Mouse (Mus musculus): ENCODE data around the gene Lman2l. TPM values are rescaled to one million over a fixed set of nuclear protein-coding genes. Genes with fewer than 3 reads are reported as not detected.

Gene Lman2l
- polyA plus RNA-seq, 1 experiment from 2014 or later = 32.6 TPM

DNA sequence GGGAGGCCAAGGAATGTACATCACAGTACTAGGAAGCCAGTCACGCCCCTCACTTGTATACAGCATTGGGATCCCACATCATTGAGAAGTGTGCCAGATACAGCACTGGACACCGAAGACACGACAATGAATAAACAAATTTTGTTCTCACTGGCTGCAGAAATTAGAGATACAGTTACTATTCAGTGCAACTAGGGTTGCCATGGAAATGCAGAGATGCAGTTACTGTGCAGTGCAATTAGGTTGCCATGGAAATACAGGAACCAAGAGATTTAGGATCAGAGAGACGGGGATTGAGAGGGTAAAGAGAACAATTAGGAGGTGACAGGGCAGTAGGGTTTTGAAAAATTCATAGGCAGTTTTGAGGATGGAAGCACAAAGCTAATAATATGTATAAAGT is 43.6 kb downstream of the Lman2l start:
- Histone ChIP-seq H3K4me2 (ENCODE audit: low read length) (no peak overlapping the region), H3K27me3 (replicated peaks; ENCODE audit: control insufficient read depth, insufficient read depth, low read length) (no peaks in the 10 kb centered on the region)
- DNase-seq (ENCODE audit: low spot score) = peak; percentile 88

DNA sequence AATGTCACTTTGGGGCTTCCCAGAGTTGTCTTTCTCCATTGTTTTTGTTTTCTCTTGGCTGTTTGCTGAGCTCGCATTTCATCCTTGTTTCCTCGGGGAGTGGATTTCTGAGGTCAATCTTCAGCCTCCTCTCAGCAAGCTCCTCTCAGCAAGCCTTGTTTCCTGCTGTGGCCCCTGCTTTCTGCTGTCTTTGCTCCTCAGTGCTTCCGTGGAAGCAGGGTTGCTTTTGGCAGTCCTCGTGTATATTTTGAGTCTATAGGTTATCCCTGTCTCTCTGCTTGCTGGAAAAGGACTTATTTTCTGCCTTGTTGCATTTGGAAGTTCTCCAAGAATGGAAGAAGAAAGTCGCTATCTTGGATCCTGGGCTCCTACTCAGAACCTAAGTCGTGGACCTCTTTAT is 48.0 kb downstream of the Lman2l start:
- Histone ChIP-seq H3K9ac (ENCODE audit: low read length) (no peak overlapping the region), H3K4me1 (ENCODE audit: control insufficient read depth, insufficient read depth, low read length) (peaks cover 13% of the 10 kb centered on the region), H3K4me2 (ENCODE audit: low read length) (no peak overlapping the region), H3K9me3 (replicated peaks; ENCODE audit: control insufficient read depth, low read length) (no peaks in the 10 kb centered on the region), H3K4me3 (ENCODE audit: low read depth, low read length) (no peak overlapping the region), H3K36me3 (ENCODE audit: control insufficient read depth, insufficient read depth, low read length) (no peaks in the 10 kb centered on the region), H3K27me3 (replicated peaks; ENCODE audit: control insufficient read depth, insufficient read depth, low read length) (no peaks in the 10 kb centered on the region), H3K27ac (ENCODE audit: low read depth, low read length) (no peak overlapping the region)
- no peak for ATAC-seq
- 30% methylated on average over 6 of the region's 6 CpGs for WGBS
- no peak for DNase-seq (ENCODE audit: low spot score)

More for the DNA sequence above, 43.6 kb downstream of the Lman2l start:
- H3K9me3 ChIP-seq (replicated peaks; ENCODE audit: control insufficient read depth, low read length) = no peaks in the 10 kb centered on the region
- H3K27ac ChIP-seq (ENCODE audit: low read depth, low read length) = peak overlapping the region; percentile 66; the same call in 1 of the 2 replicates
- no peak overlapping the region for H3K4me3 ChIP-seq (ENCODE audit: low read depth, low read length)
- H3K36me3 ChIP-seq (ENCODE audit: control insufficient read depth, insufficient read depth, low read length) = no peaks in the 10 kb centered on the region
- WGBS = 20% methylated on average over 4 of the region's 4 CpGs
- no peak overlapping the region for H3K9ac ChIP-seq (ENCODE audit: low read length)
- peak; percentile 86 for ATAC-seq
- peaks cover 17% of the 10 kb centered on the region for H3K4me1 ChIP-seq (ENCODE audit: control insufficient read depth, insufficient read depth, low read length)

GRCm38 (mm10) chr1:36379582-36379981 is 65.5 kb downstream of the Lman2l start:
- Histone ChIP-seq H3K9ac (ENCODE audit: low read length) (no peak overlapping the region), H3K27ac (ENCODE audit: low read depth, low read length) (no peak overlapping the region), H3K36me3 (ENCODE audit: control insufficient read depth, insufficient read depth, low read length) (no peaks in the 10 kb centered on the region), H3K4me2 (ENCODE audit: low read length) (no peak overlapping the region), H3K9me3 (replicated peaks; ENCODE audit: control insufficient read depth, low read length) (no peaks in the 10 kb centered on the region), H3K4me3 (ENCODE audit: low read depth, low read length) (no peak overlapping the region), H3K4me1 (ENCODE audit: control insufficient read depth, insufficient read depth, low read length) (no peaks in the 10 kb centered on the region), H3K27me3 (replicated peaks; ENCODE audit: control insufficient read depth, insufficient read depth, low read length) (no peaks in the 10 kb centered on the region)
- 69% methylated on average over 4 of the region's 4 CpGs for WGBS
- no peak for ATAC-seq
- DNase-seq (ENCODE audit: low spot score) = no peak

DNA sequence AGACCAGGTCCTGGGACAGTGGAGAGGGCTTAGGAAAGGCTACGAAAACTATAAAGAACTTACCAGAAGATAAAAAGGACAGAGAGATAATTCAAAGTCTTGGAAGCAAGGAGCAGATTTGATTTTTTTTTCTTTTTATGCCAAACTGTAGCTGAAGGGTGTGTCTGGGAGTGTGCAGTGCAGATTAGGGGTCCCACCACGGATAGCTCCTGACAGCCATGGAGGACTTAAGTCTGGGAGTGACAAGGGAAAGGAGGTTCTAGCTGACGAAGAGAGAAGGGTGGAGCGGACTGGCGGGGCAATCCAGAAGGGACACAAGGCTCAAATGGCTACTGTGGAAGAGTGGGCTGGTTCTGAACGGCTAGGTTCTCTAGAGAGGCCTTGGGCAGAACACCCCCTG is 66.2 kb downstream of the Lman2l start:
- H3K4me2 ChIP-seq (ENCODE audit: low read length) = no peak overlapping the region
- no peaks in the 10 kb centered on the region for H3K36me3 ChIP-seq (ENCODE audit: control insufficient read depth, insufficient read depth, low read length)
- no peak overlapping the region for H3K4me3 ChIP-seq (ENCODE audit: low read depth, low read length)
- no peak overlapping the region for H3K9ac ChIP-seq (ENCODE audit: low read length)
- no peaks in the 10 kb centered on the region for H3K4me1 ChIP-seq (ENCODE audit: control insufficient read depth, insufficient read depth, low read length)
- DNase-seq (ENCODE audit: low spot score) (no peak), ATAC-seq (no peak)
- no peaks in the 10 kb centered on the region for H3K27me3 ChIP-seq (replicated peaks; ENCODE audit: control insufficient read depth, insufficient read depth, low read length)
- WGBS = 82% methylated on average over 6 of the region's 6 CpGs
- H3K27ac ChIP-seq (ENCODE audit: low read depth, low read length) = no peak overlapping the region
- H3K9me3 ChIP-seq (replicated peaks; ENCODE audit: control insufficient read depth, low read length) = no peaks in the 10 kb centered on the region

DNA sequence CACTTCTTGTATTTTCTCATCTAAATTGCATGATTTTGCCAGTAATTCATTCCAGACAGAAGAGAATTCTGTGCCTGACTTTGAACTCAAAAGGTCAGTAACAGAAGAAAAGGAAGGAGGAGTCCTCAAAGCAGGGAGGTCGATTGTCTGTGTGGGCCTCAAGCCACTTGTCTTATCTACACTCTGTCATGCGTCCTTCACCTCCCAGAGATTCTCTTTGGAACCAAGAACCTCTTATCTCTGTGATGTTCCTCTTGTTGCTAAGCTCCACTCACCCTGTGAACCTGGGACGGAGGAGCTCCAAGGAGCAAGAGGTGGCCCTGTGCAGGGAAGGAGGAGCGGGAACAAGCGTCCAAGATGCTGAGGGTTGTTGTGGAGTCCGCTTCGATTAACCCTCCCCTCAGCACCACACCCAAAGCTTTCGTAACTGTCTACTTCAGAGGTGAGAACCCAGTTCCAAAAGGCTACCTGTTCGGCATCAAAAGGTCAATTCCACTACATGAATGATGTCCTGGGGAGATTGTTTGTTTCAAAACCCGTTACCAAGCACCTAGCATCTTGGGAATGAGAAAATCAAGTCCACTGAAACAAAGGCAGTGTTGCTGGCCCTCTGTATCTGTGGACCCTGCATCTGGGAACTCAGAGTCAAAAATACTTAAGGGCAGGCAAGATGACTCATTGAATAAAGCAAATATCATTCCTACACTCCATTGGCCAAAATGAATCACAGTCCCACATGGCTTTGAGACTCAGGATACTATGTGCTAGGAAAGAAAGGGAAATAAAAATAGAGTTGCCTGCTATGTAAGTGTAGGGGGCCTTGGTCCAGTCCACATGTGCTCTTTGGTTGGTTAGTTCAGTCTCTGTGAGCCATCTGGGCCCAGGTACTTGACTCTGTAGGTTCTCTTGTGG is 72.9 kb downstream of the Lman2l start, which contains the start of gene Fer1l5:
Gene Fer1l5, plus strand, starts transcription at position 358 of the 912 bp plus-strand sequence.
- DNase-seq (ENCODE audit: low spot score) = no peak
- Histone ChIP-seq H3K4me1 (ENCODE audit: control insufficient read depth, insufficient read depth, low read length) (peaks cover 10% of the 10 kb centered on the region), H3K9ac (ENCODE audit: low read length) (no peak within 1 kb of the TSS), H3K4me2 (ENCODE audit: low read length) (no peak within 1 kb of the TSS), H3K36me3 (ENCODE audit: control insufficient read depth, insufficient read depth, low read length) (no peaks in the 10 kb centered on the region), H3K27me3 (replicated peaks; ENCODE audit: control insufficient read depth, insufficient read depth, low read length) (no peaks in the 10 kb centered on the region), H3K4me3 (ENCODE audit: low read depth, low read length) (no peak within 1 kb of the TSS), H3K27ac (ENCODE audit: low read depth, low read length) (no peak within 1 kb of the TSS), H3K9me3 (replicated peaks; ENCODE audit: control insufficient read depth, low read length) (no peaks in the 10 kb centered on the region)
- WGBS = 81% methylated on average over 10 of the region's 10 CpGs
- no peak for ATAC-seq

DNA sequence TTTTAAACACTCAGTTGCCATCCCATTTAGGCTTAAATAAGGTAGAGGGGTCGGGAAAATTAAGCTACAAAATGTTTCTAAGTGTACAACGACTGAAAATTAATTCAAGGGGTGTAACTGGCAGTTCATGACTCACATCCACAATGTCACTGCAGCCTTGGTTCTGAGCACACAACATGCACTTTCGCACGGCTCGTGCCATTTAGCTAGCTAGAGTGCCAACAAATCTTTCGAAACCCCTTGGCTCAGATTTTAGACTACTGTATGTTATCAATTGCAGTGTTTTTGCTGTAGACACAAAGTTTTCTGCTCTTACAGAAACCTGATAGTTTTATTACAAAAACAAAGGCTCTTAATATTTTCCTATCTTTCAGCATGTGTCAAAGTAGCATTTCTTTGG is 74.2 kb downstream of the Lman2l start:
- Histone ChIP-seq H3K4me2 (ENCODE audit: low read length) (no peak overlapping the region), H3K36me3 (ENCODE audit: control insufficient read depth, insufficient read depth, low read length) (peaks cover 8% of the 10 kb centered on the region; the same call in 1 of the 2 replicates), H3K27me3 (replicated peaks; ENCODE audit: control insufficient read depth, insufficient read depth, low read length) (no peaks in the 10 kb centered on the region), H3K27ac (ENCODE audit: low read depth, low read length) (no peak overlapping the region), H3K9me3 (replicated peaks; ENCODE audit: control insufficient read depth, low read length) (no peaks in the 10 kb centered on the region), H3K4me3 (ENCODE audit: low read depth, low read length) (no peak overlapping the region), H3K4me1 (ENCODE audit: control insufficient read depth, insufficient read depth, low read length) (peaks cover 11% of the 10 kb centered on the region), H3K9ac (ENCODE audit: low read length) (no peak overlapping the region)
- 82% methylated on average over 6 of the region's 6 CpGs for WGBS
- ATAC-seq (no peak), DNase-seq (ENCODE audit: low spot score) (no peak)

Other genes with a start within 250 kb of the Lman2l start
- gene Uggt1, start 200.6 kb downstream of the Lman2l start, polyA plus RNA-seq (2014; fragmentation: Nextera tagmentation; extraction: Ambion mirVana) = 66.8 and 75.9 TPM in 2 replicates
- gene Neurl3, start 170.6 kb downstream of the Lman2l start, polyA plus RNA-seq (2014; fragmentation: Nextera tagmentation; extraction: Ambion mirVana) = 0.32 and 0.51 TPM in 2 replicates
- gene Arid5a, start 137.5 kb downstream of the Lman2l start, polyA plus RNA-seq (2014; fragmentation: Nextera tagmentation; extraction: Ambion mirVana) = 1.8 and 2.0 TPM in 2 replicates
- gene Kansl3, start 76.1 kb downstream of the Lman2l start, polyA plus RNA-seq (2014; fragmentation: Nextera tagmentation; extraction: Ambion mirVana) = 18.3 and 26.7 TPM in 2 replicates
- gene Fer1l5, start 73.0 kb downstream of the Lman2l start, polyA plus RNA-seq (2014; fragmentation: Nextera tagmentation; extraction: Ambion mirVana) = 0.98 and 1.0 TPM in 2 replicates
- gene Cnnm4, start 26.3 kb upstream of the Lman2l start, polyA plus RNA-seq (2014; fragmentation: Nextera tagmentation; extraction: Ambion mirVana) = 7.8 and 9.0 TPM in 2 replicates
- 5.2 and 5.9 TPM in 2 replicates for gene Cnnm3, start 66.6 kb upstream of the Lman2l start, polyA plus RNA-seq (2014; fragmentation: Nextera tagmentation; extraction: Ambion mirVana)
- 3.8 and 5.2 TPM in 2 replicates for gene Ankrd23, start 91.6 kb upstream of the Lman2l start, polyA plus RNA-seq (2014; fragmentation: Nextera tagmentation; extraction: Ambion mirVana)
- gene Gm42417, start 94.2 kb upstream of the Lman2l start, polyA plus RNA-seq (2014; fragmentation: Nextera tagmentation; extraction: Ambion mirVana) = 0.22 TPM in 1 of 2 replicates, not detected in the other
- gene Ankrd39, start 102.2 kb upstream of the Lman2l start, polyA plus RNA-seq (2014; fragmentation: Nextera tagmentation; extraction: Ambion mirVana) = 15.4 and 15.7 TPM in 2 replicates
- gene Sema4c, start 113.1 kb upstream of the Lman2l start, polyA plus RNA-seq (2014; fragmentation: Nextera tagmentation; extraction: Ambion mirVana) = 5.9 and 6.9 TPM in 2 replicates
- gene Fam178b, start 237.9 kb upstream of the Lman2l start, polyA plus RNA-seq (2014; fragmentation: Nextera tagmentation; extraction: Ambion mirVana) = 0.26 TPM in 1 of 2 replicates, not detected in the other
- 606 and 697 TPM in 2 replicates for gene Cox5b, start 246.2 kb upstream of the Lman2l start, polyA plus RNA-seq (2014; fragmentation: Nextera tagmentation; extraction: Ambion mirVana)